Mouse (Mus musculus) thymus, postnatal 14 days (tissue): ENCODE measurements around the gene Zglp1.

Experiments used
- DNase-seq: peaks from one replicate; pipeline ENCODE4 v3.0.0; 2021

Zglp1 gene

DNA sequence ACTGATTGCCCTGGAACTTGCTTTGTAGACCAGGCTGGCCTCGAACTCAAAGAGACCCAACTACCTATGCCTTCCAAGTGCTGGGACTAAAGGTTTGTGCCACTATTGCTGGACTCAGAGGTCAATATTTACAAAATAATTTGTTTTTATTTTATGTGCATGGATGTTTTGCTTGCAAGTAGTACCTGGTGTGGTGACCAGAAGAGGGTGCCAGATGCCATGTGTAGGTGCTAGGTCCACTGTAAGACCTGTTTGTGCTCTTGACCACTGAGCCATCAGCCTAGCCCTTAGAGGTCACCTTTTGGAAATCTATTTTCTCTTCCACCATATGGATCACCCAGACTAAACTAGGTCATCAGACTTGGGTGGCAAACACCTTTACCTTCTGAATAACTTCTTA, 44.2 kb downstream of the Zglp1 start:
- no peak for DNase-seq

- DNase-seq = no peak
Observed at GRCm38 (mm10) chr9:21022288-21022687, 44.6 kb downstream of the Zglp1 start.

DNA sequence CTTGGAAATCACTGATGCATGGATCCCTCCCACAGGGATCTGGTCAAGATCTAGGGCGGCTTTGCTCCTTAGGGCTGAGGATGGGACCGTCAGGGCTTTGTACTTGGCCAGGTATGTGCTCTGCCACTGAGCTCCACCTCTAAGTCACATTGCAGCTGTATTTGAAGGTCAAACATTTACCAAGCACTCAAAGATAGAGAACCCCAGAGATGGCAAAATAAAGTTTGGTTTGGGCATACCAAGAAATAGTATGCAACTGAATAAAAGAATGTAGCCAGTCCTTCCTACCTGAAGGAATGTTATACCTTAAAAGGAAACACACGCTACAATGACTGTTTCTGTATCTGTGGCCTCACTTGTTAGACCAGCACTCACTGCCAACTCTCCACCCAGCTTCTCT, 45.5 kb downstream of the Zglp1 start:
- DNase-seq = no peak

- DNase-seq = no peak
Observed at GRCm38 (mm10) chr9:21018600-21018999, 48.3 kb downstream of the Zglp1 start.

DNA sequence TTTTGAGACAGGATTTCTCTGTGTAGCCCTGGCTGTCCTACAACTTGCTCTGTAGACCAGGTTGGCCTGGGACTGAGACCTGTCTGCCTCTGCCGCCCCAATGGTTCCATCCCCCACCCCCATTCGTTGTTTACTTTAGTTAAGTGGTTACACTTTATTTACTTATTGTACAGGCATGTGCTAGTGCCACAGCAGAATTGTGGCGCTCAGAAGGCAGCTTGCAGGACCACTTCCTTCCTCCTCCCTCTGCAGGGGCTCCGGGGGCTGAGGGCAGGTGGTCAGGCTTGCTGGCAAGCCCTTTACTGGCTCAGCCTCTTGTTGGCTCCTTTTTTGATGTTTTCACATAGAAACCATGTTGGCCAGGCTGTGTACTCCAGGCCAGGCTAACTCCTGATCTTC, 49.7 kb downstream of the Zglp1 start:
- peak; percentile 49 for DNase-seq

- peak; percentile 41 for DNase-seq
Observed at GRCm38 (mm10) chr9:21016331-21017176, 50.3 kb downstream of the Zglp1 start.

DNA sequence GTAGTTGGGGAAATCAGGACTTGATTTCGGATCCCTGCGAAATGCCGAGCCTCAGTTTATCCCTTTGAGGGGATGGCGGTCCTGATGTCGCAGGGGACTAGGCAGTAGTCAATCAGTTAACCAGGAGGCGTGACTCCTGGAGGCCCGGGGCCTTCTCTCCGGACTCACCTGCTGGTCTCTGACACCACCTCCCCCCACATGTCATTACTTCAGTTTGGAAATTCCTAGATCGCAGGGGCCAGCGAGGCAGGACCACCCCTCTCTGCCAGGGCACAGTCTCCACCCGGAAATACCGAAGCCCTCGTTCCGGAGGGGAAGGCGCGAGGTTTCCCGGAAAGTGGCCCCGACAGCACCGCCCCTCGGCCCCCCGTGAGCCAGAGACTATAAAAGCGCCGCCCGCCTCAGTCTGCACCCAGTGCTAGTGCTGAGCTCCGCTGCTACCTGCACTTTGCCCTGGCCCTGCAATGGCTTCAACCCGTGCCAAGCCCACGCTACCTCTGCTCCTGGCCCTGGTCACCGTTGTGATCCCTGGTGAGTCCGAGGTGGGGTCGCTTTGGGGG, 51.2 kb downstream of the Zglp1 start, which contains the start of gene Icam1:
Gene Icam1 (plus strand): TSS at position 415 of the 560 bp plus-strand sequence.
- peak; percentile 90 for DNase-seq

DNA sequence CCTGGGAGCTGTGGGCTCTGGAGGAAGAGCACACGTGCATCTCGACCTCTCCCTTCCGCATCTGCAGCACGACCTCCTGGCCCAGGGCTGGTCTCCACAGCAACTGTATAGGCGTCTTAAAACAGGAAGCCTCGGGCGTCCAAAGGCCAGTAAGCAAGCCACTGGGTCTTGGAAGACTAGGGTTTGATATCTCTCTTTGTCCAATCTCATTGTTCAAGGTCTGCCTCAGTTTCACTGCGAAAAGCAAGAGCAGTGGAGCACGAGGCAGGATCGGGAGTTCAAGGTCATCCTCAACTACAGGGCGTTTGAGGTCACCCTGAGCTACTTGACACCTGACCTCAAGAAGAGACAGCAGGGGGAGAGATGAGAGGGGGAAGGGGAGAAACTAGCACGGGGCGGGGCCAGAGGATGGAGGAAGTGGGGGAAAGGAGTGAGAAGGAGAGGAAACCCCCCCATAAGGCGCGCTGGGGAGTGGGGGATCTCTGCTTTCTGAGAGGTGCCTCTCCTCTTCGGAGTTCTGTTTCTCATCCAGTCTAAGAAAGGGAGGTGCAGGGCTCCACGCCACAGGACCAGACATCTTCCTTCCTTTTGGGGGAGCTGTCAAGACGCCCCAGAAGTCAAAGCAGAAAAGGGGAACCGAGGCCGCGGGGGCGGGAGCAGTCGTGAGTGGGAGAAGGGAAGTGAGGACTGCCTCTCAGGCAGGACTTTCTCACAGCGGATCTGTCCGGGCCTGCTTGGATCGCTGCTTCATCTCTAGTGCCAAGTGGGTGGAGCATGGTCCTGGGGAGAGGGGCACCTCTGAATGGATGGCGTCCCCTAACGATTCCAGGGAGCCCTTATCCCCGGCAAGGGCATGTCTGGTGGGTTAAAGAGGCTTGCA, 52.0 kb downstream of the Zglp1 start:
- DNase-seq = peak; percentile 79
